Mouse (Mus musculus) adrenal gland (tissue): ENCODE results near the gene Msmp.
"Not testable (repeated sequence)": the region's sequence is repeated elsewhere in the genome, so short reads cannot be mapped to it uniquely, and the experiment has no call there.

Experiments used
- intact Hi-C: fragments of 180-260 bp; cut with DNase I; formaldehyde crosslinking; loops from one replicate; pipeline ENCODE4 v1.15.1; 2025

Gene Msmp

GRCm38 (mm10) chr4:43562769-43563600 is 21.3 kb downstream of the Msmp start:
- intact Hi-C loops = no loop called here

GRCm38 (mm10) chr4:43561997-43562768 is 22.1 kb downstream of the Msmp start, which contains the start of the genes Creb3 and Tln1:
TSS of gene Creb3 (plus strand) at chr4:43562332.
TSS of gene Tln1 (minus strand) at chr4:43562691.
- intact Hi-C loops = no loop called here

DNA sequence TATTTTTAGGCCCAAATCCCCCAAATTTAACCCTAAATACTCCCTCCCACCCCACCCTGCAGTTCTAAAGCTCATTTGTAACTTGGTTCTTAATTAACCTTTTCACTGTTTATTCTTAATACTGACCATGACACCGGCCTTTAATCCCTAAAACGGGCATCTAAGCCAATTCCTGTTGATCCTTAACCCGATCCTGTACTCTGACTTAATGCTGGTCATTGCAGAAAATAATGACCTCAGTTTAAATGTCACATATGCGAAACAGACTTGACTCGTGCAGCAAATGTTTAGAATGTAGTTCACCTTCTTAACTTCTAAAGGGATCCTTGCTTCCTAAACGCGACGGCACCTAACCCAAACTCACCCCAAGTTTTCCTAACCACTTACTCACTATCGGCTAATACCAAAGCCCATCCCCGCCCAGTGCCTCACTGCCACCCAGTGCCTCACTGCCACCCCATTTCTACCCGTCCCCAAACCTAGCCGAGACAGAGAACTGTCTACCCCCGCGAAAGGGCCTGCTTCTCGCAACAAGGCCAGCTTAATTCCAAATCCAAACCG is 22.8 kb downstream of the Msmp start:
- intact Hi-C loops = no loop called here

DNA sequence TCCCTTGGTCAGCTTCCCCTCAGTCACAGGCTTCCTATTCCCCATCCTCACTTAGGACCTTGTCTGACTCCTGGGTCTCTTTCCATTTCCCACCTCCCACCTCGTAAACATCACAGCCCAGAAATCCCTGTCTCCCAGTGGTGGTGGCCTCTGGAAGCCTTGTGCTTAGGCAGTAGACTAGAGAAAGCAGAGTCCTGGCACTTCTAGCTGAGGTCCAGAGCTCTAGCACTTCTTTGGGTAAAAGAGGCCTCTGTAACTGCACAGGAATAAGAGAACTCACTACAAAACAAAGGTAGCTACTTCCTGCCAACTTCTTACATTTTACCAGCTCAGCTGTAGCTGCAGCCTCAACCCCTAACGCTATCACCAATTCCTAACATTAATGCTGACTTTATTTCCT is 23.3 kb downstream of the Msmp start:
- intact Hi-C loops = no loop called here

DNA sequence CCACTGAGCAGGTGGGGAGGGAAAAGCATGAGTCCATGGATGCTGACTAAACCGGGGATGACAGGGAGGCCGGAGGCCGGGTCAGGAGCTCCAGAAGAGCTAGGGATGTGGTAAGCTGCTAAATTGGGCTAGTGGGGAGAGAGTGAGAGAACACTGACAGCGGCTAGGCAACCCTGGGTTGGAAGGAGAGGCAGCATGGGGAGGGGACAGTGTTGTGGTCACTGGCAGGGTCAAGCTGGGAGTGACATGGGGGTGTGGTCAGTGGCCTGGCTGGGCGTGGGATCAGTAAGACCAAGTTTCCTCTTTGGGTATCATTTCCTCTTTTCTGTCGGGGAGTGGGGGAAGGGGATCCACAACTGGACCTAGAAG is 24.1 kb downstream of the Msmp start:
- intact Hi-C loops = no loop called here

DNA sequence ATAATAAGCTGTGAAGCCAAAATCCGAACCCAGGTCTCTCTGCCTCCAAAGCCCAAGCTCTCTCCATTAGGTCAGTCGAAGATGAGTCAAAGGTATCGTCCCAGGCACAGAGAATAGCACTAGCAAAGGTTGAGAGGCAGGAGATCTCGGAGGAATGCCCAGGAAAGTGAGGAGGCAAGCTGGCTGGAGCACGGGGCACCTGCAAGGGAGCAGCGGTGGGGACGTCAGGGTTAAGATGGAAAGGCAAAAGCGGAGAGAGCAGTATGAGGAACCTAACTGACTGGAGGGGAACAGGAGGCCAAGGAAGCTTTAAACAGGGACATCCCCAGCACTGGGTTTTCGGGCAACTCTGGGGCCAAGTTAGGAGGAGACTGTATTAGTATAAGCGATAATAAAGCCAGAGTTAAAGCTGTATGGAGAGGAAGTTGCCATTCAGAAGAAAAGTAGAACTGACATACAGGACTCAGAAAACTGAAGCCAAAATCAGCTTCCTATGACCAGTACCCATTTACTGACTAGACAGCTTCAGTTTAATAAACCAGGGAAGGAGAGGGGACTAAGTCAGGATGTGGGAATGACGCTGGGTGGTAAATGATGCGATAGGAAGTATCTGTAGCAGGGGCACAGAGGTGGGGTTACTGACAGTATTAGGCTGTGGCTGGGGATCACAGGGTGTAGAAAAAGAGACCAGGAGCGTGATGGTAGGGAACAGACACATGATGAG is 24.6 kb downstream of the Msmp start:
- intact Hi-C loops = no loop called here

- intact Hi-C loops = no loop called here
These were observed 25.5 kb downstream of the Msmp start for GRCm38 (mm10) chr4:43558631-43559356.

GRCm38 (mm10) chr4:43558028-43558630 is 26.2 kb downstream of the Msmp start:
- intact Hi-C loops = no loop called here

DNA sequence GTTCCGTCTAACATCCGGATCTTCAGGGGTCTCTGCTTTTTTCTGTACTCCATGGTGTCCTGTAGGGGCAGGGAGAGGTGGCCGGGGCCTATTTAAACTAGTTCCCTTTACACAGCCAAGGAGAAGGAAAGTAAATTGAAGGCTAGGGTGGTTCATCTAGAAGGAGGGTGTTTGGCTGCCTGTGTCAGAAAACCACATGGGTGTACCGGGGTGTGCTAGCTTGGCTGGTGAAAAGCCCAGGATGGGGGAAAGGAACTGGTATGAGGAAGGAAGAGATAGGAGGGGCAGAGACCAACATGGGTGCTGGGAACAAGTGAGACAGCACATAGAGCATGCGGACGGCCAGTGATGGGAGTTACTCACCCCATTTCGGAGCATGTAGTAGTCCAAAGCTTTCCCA is 28.4 kb downstream of the Msmp start:
- intact Hi-C loops = no loop called here

GRCm38 (mm10) chr4:43553891-43554290 is 30.4 kb downstream of the Msmp start:
- intact Hi-C loops = no loop called here

DNA sequence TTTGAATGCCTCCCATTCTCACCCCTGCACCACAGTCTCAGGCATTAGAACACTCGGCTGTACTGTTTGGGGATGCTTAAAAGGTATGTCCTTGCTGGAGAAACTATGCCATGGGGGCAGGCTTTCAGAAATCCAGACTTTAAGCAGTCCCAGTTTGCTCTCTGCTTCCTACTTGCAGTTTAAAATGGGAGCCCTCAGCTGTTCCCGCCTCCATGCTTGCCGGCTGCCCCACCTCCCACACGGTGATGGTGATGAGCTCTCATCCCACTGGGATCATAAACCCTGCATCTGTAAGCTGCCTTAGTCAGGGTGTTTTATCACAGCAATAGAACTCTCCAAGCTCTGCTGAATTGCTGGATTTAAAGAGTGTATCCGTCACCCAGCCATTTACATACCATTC is 31.9 kb downstream of the Msmp start:
- intact Hi-C loops = no loop called here

DNA sequence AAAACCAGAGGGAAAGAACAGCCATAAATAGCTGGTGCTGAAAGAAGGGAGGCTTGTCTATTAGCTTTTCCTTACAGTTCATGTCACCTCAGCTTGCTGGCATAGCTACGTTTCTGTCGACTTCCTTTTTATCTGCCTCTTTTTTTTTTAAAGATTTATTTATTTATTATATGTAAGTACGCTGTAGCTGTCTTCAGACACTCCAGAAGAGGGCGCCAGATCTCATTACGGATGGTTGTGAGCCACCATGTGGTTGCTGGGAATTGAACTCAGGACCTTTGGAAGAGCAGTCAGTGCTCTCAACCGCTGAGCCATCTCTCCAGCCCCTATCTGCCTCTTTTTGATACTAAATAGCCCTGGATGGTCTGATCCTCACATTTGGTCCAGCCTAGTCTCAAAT is 32.4 kb downstream of the Msmp start:
- intact Hi-C loops = not testable (repeated sequence)

DNA sequence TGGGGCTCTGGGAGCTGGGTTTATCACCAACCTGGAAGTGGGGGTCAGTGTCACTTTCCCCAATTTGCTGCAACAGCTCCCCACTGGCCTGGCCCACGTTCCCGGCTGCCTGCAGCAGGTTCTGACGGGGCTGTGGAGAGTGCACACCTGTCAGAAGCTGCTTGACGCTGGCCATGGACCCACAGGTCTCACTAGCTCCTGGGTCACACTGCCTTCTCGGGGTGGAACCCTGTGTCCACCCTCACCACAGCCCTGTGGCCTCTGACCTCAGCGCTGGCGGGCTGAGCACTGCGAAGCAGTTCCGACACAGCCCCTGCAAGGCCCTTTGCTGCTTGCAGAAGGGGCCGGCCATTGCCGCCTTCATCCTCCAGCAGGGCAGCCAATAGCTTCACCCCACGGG is 35.2 kb downstream of the Msmp start:
- intact Hi-C loops = no loop called here

DNA sequence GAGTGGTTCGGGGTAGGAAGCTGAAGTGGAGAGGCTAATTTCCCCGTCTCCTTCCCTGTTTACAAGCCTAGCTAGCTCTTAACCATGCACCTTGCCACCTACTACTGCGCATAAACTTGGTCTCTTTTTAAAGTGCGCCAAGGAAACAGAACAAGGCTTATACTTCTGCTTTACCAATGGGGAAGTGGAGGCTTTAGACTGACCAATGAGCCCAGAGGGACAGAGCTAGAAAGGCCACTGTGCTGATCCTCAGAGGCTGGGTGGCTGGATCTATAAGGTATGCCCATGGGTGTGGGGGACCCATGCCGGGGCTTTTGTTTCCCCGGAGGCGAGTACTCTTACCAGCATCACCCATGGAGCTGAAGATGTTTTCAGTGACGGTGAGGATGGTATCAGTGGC is 37.1 kb downstream of the Msmp start:
- intact Hi-C loops = no loop called here

GRCm38 (mm10) chr4:43546375-43547047 is 37.8 kb downstream of the Msmp start:
- intact Hi-C loops = no loop called here

GRCm38 (mm10) chr4:43542044-43542443 is 42.2 kb downstream of the Msmp start:
- intact Hi-C loops = no loop called here

DNA sequence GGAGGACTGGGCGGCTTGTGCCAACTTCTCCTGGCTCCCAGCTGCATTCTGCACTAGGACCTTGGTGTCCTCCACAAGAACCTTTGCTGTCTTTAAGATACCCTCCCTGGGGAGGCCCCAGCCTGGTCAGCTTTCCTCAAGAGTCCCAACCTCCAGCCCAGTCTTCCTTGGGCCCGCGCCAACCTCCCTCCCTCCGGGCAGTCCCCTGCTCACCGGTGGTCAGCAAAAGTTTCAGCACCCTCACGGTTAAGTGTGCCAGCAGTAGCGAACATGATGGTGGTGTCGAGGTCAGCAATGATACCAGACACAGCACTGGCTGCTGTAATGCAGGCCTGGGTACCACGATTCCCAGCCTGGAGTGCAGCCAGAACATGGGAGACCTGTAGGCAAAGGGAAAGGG is 48.3 kb downstream of the Msmp start:
- intact Hi-C loops = no loop called here

GRCm38 (mm10) chr4:43535628-43536027 is 48.7 kb downstream of the Msmp start:
- intact Hi-C loops = no loop called here

DNA sequence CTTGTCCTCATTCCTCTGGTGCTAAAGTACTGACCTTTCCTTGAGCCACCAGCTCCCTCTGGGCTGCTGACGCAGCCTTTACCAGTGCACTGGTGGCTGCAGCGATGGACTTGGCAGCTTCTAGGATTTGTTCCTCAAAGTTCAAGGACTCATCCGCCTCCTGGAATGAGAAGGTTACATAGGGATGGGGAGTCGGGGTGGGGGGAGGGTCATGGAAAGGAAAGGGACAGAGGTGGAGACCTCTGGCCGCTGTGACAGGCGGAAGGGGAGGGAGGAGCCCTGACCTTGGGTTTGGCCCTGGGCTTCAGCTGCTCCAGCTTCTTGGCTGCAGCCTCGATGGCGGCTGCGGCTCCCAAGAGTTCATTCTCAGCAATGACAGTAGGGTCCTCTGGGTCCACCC is 51.0 kb downstream of the Msmp start:
- intact Hi-C loops = loop anchor here (5.0 kb wide), 1 partner anchor 44 kb away; the partner anchor contains the start of genes Gba2 and Rgp1
